Comparison of ENCODE assay signal across 8 mouse cellular contexts in genomic region chr1:63445656-63446046, GRCm38 (mm10). TPM values are rescaled to one million over a fixed set of nuclear protein-coding genes. Genes with fewer than 3 reads are reported as not detected.
DNase-seq lines count a peak whose midpoint lies in the region; ATAC-seq and TF ChIP-seq lines count a peak whose summit lies in the region.

TSS of gene Adam23 (plus strand) at chr1:63445891.

- H3K27me3 ChIP-seq in E14TG2a.4 (ENCODE audit: insufficient read depth, low read length), result no peaks in the 10 kb centered on the region
- peaks cover 45% of the 10 kb centered on the region for H3K27me3 ChIP-seq in heart, embryonic 11.5 days (ENCODE audit: control insufficient read depth, insufficient read depth, low read length)

- peak within 1 kb of the TSS; percentile 95 for H3K4me3 ChIP-seq in E14TG2a.4 (replicated peaks; ENCODE audit: low read length)
- H3K4me3 ChIP-seq in heart, embryonic 11.5 days (ENCODE audit: low read depth, low read length), result peak within 1 kb of the TSS; percentile 67

- ATAC-seq in heart, embryonic 11.5 days (replicated peaks; ENCODE audit: insufficient number of reproducible peaks, low FRiP score, low TSS enrichment), result no peak; the same call in 1 of the 2 replicates

- H3K4me2 ChIP-seq in heart, embryonic 11.5 days, result peak within 1 kb of the TSS; percentile 86

- WGBS in heart, embryonic 11.5 days (ENCODE audit: insufficient replicate concordance), result 2% methylated on average over 41 of the region's 41 CpGs

- peak within 1 kb of the TSS; percentile 63 for H3K9ac ChIP-seq in heart, embryonic 11.5 days (ENCODE audit: low read depth, low read length)

- DNase-seq in adrenal gland, adult (ENCODE audit: inconsistent age in 2 of 2, low spot score in 1 of 2), result peak; percentile 34 to 76
- peak; percentile 52 for DNase-seq in embryo, embryonic 11.5 days (ENCODE audit: low read depth, low spot score)
- peak; percentile 76 to 86 for DNase-seq in layer of hippocampus, postnatal 10 days (ENCODE audit: low spot score in 2 of 2)
- peak; percentile 29 for DNase-seq in lung, postnatal 10 days
- peak; percentile 84 for DNase-seq in right cerebral cortex, postnatal 4 days
- no peak for DNase-seq in spleen, adult 18-20 months

- no peaks in the 10 kb centered on the region for H3K9me3 ChIP-seq in E14TG2a.4 (ENCODE audit: low read length)
- no peaks in the 10 kb centered on the region for H3K9me3 ChIP-seq in heart, embryonic 11.5 days (replicated peaks; ENCODE audit: control insufficient read depth, low read length)

- H3K36me3 ChIP-seq in E14TG2a.4 (ENCODE audit: insufficient read depth, low read length), result peaks cover 34% of the 10 kb centered on the region
- H3K36me3 ChIP-seq in heart, embryonic 11.5 days (ENCODE audit: control insufficient read depth, insufficient read depth, low read length), result no peaks in the 10 kb centered on the region

- no peak for TF ChIP-seq CTCF in E14TG2a.4 (conservative IDR thresholded peaks at IDR 0.05; ENCODE audit: low read length)

- peaks cover 79% of the 10 kb centered on the region for H3K4me1 ChIP-seq in E14TG2a.4 (replicated peaks; ENCODE audit: low read depth, low read length)
- no peaks in the 10 kb centered on the region for H3K4me1 ChIP-seq in heart, embryonic 11.5 days (ENCODE audit: control insufficient read depth, insufficient read depth, low read length)

- no peak within 1 kb of the TSS for H3K27ac ChIP-seq in heart, embryonic 11.5 days (ENCODE audit: low read depth, low read length)

RNA-seq across cellular contexts. Expression of gene Adam23, which starts in this region (rescaled TPM):
- polyA plus RNA-seq in heart, embryonic 11.5 days (2014; fragmentation: Nextera tagmentation; extraction: Ambion mirVana), result 2.2 and 3.0 TPM in 2 replicates
- total RNA-seq in layer of hippocampus, postnatal 10 days (2021), result 100 to 1,000 TPM; 173 to 177 TPM

Comparison
In these comparisons a context has a peak if more than half of its experiments do, and no peak if none do; other contexts are left out.
1. DNase-seq: peak in adrenal gland, adult (2 of 2), embryo, embryonic 11.5 days (single experiment), layer of hippocampus, postnatal 10 days (2 of 2), lung, postnatal 10 days (single experiment) and right cerebral cortex, postnatal 4 days (single experiment); none in spleen, adult 18-20 months (0 of 2).